Mouse (Mus musculus) liver, postnatal 0 days (tissue): ENCODE results near the gene Nudt9. TPM values are rescaled to one million over a fixed set of nuclear protein-coding genes. Genes with fewer than 3 reads are reported as not detected.
A peak's percentile ranks its signal among the peaks of the same experiment; 100 is the strongest.

ENCODE experiments used
- ATAC-seq: fragments of 200-750 bp; cut with Nextera tagmentation; 2 replicates; pipeline ENCODE4 v1.8.0; 2017; ENCODE audit warnings: mild to moderate bottlenecking, moderate library complexity
- DNase-seq: peaks from one replicate; pipeline ENCODE4 v3.0.0-alpha.2; 2016
- H3K27ac ChIP-seq: fragments of 300-500 bp; sonication (generic); 2 replicates; pipeline ENCODE4 v1.5.1; 2014; ENCODE audit warnings: antibody characterized with exemption, moderate library complexity, mild to moderate bottlenecking, low read depth
- H3K27me3 ChIP-seq: fragments of 300-500 bp; sonication (generic); 2 replicates; pipeline ENCODE4 v1.6.1; 2014; ENCODE audit warnings: low read length, control low read depth, mixed read lengths; ENCODE audit not compliant: insufficient read depth
- H3K36me3 ChIP-seq: fragments of 300-500 bp; sonication (generic); replicated peaks from 2 replicates; pipeline ENCODE4 v1.6.1; 2014; ENCODE audit warnings: mild to moderate bottlenecking, control low read depth, low read length, moderate library complexity, mixed read lengths; ENCODE audit not compliant: insufficient read depth
- H3K4me1 ChIP-seq: fragments of 300-500 bp; sonication (generic); 2 replicates; pipeline ENCODE4 v1.6.1; 2014; ENCODE audit warnings: antibody characterized with exemption, mild to moderate bottlenecking, control low read depth; ENCODE audit not compliant: insufficient read depth
- H3K4me2 ChIP-seq: fragments of 300-500 bp; sonication (generic); 2 replicates; pipeline ENCODE4 v1.6.1; 2014; ENCODE audit warnings: low read depth, mild to moderate bottlenecking, low read length, moderate library complexity, mixed read lengths
- H3K4me3 ChIP-seq: fragments of 300-500 bp; sonication (generic); 2 replicates; pipeline ENCODE4 v1.5.1; 2014; ENCODE audit warnings: low read depth, low read length
- H3K9ac ChIP-seq: fragments of 300-500 bp; sonication (generic); replicated peaks from 2 replicates; pipeline ENCODE4 v1.6.1; 2014; ENCODE audit warnings: mild to moderate bottlenecking, moderate library complexity
- H3K9me3 ChIP-seq: fragments of 300-500 bp; sonication (generic); 2 replicates; pipeline ENCODE4 v1.6.1; 2016; ENCODE audit warnings: mild to moderate bottlenecking, control low read depth, low read length, mixed read lengths
- CTCF ChIP-seq: sonication (generic); IDR thresholded peaks from 2 replicates; pipeline ENCODE4 v1.5.1; 2016; ENCODE audit warnings: antibody characterized with exemption, low read depth
- EP300 ChIP-seq: IDR thresholded peaks from 2 replicates; pipeline ENCODE4 v1.6.1; 2016; ENCODE audit warnings: antibody characterized with exemption, low read depth, mild to moderate bottlenecking
- WGBS: fragments of 180-500 bp; shearing (Covaris S2); extraction: QIAGEN DNeasy Blood & Tissue Kit; methylation state at CpG from one replicate; pipeline ENCODE4 v1.1.7; 2014; ENCODE audit not compliant: insufficient replicate concordance; 5-methylcytosine and 5-hydroxymethylcytosine counted together
- polyA plus RNA-seq: library from polyadenylated mRNA; unstranded; fragments of >200 nt; fragmentation: Nextera tagmentation; extraction: Ambion mirVana; gene quantifications from 2 replicates; pipeline ENCODE4 v1.2.1, GENCODE M21; 2015

Gene Nudt9
- polyA plus RNA-seq, 1 experiment from 2014 or later, result 48.5 TPM

- WGBS, result 81% methylated on average over 2 of the region's 2 CpGs
- Histone ChIP-seq H3K9ac (no peak overlapping the region), H3K4me1 (peaks cover 21% of the 10 kb centered on the region), H3K27ac (peak overlapping the region; percentile 64; the same call in 1 of the 2 replicates), H3K4me3 (no peak overlapping the region), H3K4me2 (no peak overlapping the region), H3K9me3 (no peaks in the 10 kb centered on the region), H3K27me3 (no peaks in the 10 kb centered on the region), H3K36me3 (no peaks in the 10 kb centered on the region)
- TF ChIP-seq CTCF (no peak), EP300 (no peak)
- DNase-seq (no peak), ATAC-seq (peak; percentile 63)
Measured at GRCm38 (mm10) chr5:104032434-104033097, 13.5 kb upstream of the Nudt9 start.

GRCm38 (mm10) chr5:104035066-104035465 lies 11.0 kb upstream of the Nudt9 start:
- ATAC-seq (no peak), DNase-seq (no peak)
- Histone ChIP-seq H3K4me2 (no peak overlapping the region), H3K27me3 (no peaks in the 10 kb centered on the region), H3K9me3 (no peaks in the 10 kb centered on the region), H3K4me1 (peaks cover 21% of the 10 kb centered on the region), H3K27ac (peak overlapping the region; percentile 79), H3K36me3 (no peaks in the 10 kb centered on the region), H3K9ac (no peak overlapping the region), H3K4me3 (no peak overlapping the region)
- TF ChIP-seq EP300, result no peak
- no peak for TF ChIP-seq CTCF

GRCm38 (mm10) chr5:104035824-104036223 lies 10.3 kb upstream of the Nudt9 start:
- Histone ChIP-seq H3K36me3 (no peaks in the 10 kb centered on the region), H3K4me1 (peaks cover 21% of the 10 kb centered on the region), H3K4me3 (no peak overlapping the region), H3K4me2 (no peak overlapping the region), H3K27me3 (no peaks in the 10 kb centered on the region), H3K9ac (no peak overlapping the region), H3K27ac (peak overlapping the region; percentile 79), H3K9me3 (no peaks in the 10 kb centered on the region)
- DNase-seq (no peak), ATAC-seq (peak; percentile 78)
- 36% methylated on average over 1 of the region's 1 CpGs for WGBS
- no peak for TF ChIP-seq CTCF
- TF ChIP-seq EP300, result peak; percentile 58; the same call in 1 of the 2 replicates

GRCm38 (mm10) chr5:104036686-104037085 lies 9.4 kb upstream of the Nudt9 start:
- WGBS, result 68% methylated on average over 1 of the region's 1 CpGs
- TF ChIP-seq CTCF, result no peak
- TF ChIP-seq EP300, result 0 out of 2 replicates have a peak, but pooled peaks have one; percentile 12
- no peak for DNase-seq
- no peak overlapping the region for H3K9ac ChIP-seq
- peaks cover 21% of the 10 kb centered on the region for H3K4me1 ChIP-seq
- no peaks in the 10 kb centered on the region for H3K36me3 ChIP-seq
- no peaks in the 10 kb centered on the region for H3K27me3 ChIP-seq
- peak overlapping the region; percentile 79 for H3K27ac ChIP-seq
- ATAC-seq, result peak; percentile 63
- no peak overlapping the region for H3K4me3 ChIP-seq
- no peak overlapping the region for H3K4me2 ChIP-seq
- H3K9me3 ChIP-seq, result no peaks in the 10 kb centered on the region

GRCm38 (mm10) chr5:104039154-104039932 lies 6.8 kb upstream of the Nudt9 start:
- Histone ChIP-seq H3K27ac (no peak overlapping the region), H3K9ac (no peak overlapping the region), H3K9me3 (no peaks in the 10 kb centered on the region), H3K4me2 (no peak overlapping the region), H3K4me1 (peaks cover 10% of the 10 kb centered on the region), H3K4me3 (no peak overlapping the region), H3K27me3 (no peaks in the 10 kb centered on the region), H3K36me3 (no peaks in the 10 kb centered on the region)
- 55% methylated on average over 6 of the region's 6 CpGs for WGBS
- DNase-seq, result peak; percentile 49
- 0 out of 2 replicates have a peak, but pooled peaks have one; percentile 31 for ATAC-seq
- TF ChIP-seq CTCF (peak; percentile 84), EP300 (no peak)

- H3K9ac ChIP-seq, result no peak overlapping the region
Measured at GRCm38 (mm10) chr5:104042906-104043305, 3.2 kb upstream of the Nudt9 start.

More at GRCm38 (mm10) chr5:104042906-104043305, 3.2 kb upstream of the Nudt9 start:
- H3K27me3 ChIP-seq, result no peaks in the 10 kb centered on the region
- no peak overlapping the region for H3K27ac ChIP-seq
- no peak overlapping the region for H3K4me2 ChIP-seq
- H3K36me3 ChIP-seq, result no peaks in the 10 kb centered on the region
- H3K4me3 ChIP-seq, result no peak overlapping the region
- DNase-seq (no peak), ATAC-seq (no peak)
- no peaks in the 10 kb centered on the region for H3K9me3 ChIP-seq
- TF ChIP-seq CTCF (no peak), EP300 (no peak)
- 88% methylated on average over 2 of the region's 2 CpGs for WGBS
- H3K4me1 ChIP-seq, result peaks cover 11% of the 10 kb centered on the region
